Mouse (Mus musculus): Measurements from ENCODE around the gene Bud13. TPM values are rescaled to one million over a fixed set of nuclear protein-coding genes. Genes with fewer than 3 reads are reported as not detected.
"Not testable (repeated sequence)": the region's sequence is repeated elsewhere in the genome, so short reads cannot be mapped to it uniquely, and the experiment has no call there.

Bud13 gene
- polyA plus RNA-seq, 1 experiment from 2014 or later, result 13.3 TPM

DNA sequence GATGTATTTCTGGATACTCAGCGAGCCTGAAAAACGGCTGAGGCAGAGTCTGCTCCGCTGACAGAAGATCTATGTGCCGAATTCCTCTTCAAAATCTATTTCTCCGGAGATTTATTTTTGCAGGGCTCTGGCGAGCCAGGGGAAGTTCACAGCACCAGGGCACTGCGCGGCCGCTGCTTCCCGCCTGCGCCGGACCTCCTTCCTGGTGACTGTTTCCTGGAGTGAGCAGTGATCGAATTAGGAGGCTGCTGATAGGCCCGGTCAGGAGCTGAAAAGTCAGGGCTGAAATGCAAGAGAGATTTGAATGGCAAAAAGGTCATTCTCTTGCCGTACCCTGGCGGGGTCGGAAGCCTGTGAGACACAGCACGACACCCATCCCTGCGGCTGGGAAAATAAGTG, 46.4 kb downstream of the Bud13 start:
- Histone ChIP-seq H3K4me3 (ENCODE audit: low read length) (peak overlapping the region; percentile 51), H3K9me3 (replicated peaks; ENCODE audit: control insufficient read depth, low read length) (no peaks in the 10 kb centered on the region), H3K9ac (ENCODE audit: low read length) (peak overlapping the region; percentile 73), H3K4me2 (ENCODE audit: low read depth, low read length) (peak overlapping the region; percentile 87), H3K4me1 (ENCODE audit: control insufficient read depth, insufficient read depth, low read length) (peaks cover 11% of the 10 kb centered on the region), H3K27ac (ENCODE audit: low read length) (peak overlapping the region; percentile 37; the same call in 1 of the 2 replicates), H3K36me3 (ENCODE audit: control insufficient read depth, insufficient read depth) (no peaks in the 10 kb centered on the region), H3K27me3 (ENCODE audit: control insufficient read depth, insufficient read depth, low read length) (peaks cover under 1% of the 10 kb centered on the region)
- ATAC-seq (replicated peaks; ENCODE audit: extremely low read depth, insufficient read depth, low FRiP score), result peak; percentile 79
- 5% methylated on average over 19 of the region's 19 CpGs for WGBS

DNA sequence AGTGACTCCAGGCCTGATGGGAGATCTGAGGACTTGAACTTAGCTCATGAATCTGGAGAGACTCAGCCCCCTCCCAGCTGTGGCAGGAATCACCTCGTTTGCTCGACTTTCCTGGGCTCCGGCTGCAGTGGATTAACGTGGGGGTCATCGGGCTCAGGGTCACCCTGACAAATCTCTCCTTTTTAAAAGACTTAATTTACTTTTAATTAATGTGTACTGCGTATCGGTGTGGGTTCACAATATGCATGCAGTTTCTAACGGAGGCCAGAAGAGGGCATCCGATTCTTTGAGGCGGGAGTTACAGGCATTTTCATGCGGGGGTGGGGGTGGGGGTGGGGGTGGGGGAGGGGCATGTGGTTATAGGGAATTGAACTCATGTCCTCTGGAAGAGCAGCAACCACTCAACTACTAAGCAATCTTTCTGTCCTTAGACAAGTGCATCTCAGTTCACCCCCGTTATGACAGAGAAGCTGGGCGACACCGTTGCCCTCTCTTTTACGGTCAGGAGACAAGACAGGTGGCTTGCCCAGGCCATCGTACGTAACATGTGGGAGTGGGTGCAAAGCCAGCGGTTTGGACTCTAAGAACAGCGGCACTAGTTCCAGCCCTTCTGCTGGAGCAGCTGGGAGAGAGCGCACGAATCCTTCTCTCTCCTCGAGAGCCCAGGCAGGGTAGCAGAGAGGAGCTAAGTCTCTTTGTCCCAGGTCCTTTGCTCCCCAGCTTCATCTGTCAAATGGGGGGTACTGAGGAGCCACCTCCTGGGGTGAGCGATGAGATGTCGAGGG, 47.2 kb downstream of the Bud13 start:
- peak overlapping the region; percentile 51; the same call in 1 of the 2 replicates for H3K4me3 ChIP-seq (ENCODE audit: low read length)
- H3K27ac ChIP-seq (ENCODE audit: low read length), result no peak overlapping the region

DNA sequence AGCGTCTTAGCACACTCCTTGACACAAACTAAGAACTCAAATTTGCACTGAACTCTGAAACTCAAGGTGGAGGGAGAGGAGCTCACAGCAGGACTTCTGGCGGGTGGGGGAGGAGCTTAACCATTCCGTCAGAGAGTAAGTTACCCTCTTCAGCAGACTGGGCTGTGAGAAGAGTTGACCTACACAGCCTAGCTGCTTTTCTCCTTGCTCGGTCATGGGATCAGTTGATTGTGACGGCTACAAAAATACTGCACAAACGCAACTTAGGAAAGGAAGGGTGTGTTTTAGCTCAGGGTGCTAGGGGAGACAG, 47.7 kb downstream of the Bud13 start:
- Histone ChIP-seq H3K27me3 (ENCODE audit: control insufficient read depth, insufficient read depth, low read length) (peaks cover 13% of the 10 kb centered on the region), H3K27ac (ENCODE audit: low read length) (no peak overlapping the region), H3K4me2 (ENCODE audit: low read depth, low read length) (no peak overlapping the region), H3K4me1 (ENCODE audit: control insufficient read depth, insufficient read depth, low read length) (peaks cover 11% of the 10 kb centered on the region), H3K9ac (ENCODE audit: low read length) (no peak overlapping the region), H3K9me3 (replicated peaks; ENCODE audit: control insufficient read depth, low read length) (no peaks in the 10 kb centered on the region), H3K36me3 (ENCODE audit: control insufficient read depth, insufficient read depth) (no peaks in the 10 kb centered on the region), H3K4me3 (ENCODE audit: low read length) (no peak overlapping the region)
- 34% methylated on average over 6 of the region's 6 CpGs for WGBS
- no peak for ATAC-seq (replicated peaks; ENCODE audit: extremely low read depth, insufficient read depth, low FRiP score)

More for the DNA sequence above, 47.2 kb downstream of the Bud13 start:
- H3K9me3 ChIP-seq (replicated peaks; ENCODE audit: control insufficient read depth, low read length), result no peaks in the 10 kb centered on the region
- no peak for ATAC-seq (replicated peaks; ENCODE audit: extremely low read depth, insufficient read depth, low FRiP score)
- H3K36me3 ChIP-seq (ENCODE audit: control insufficient read depth, insufficient read depth), result no peaks in the 10 kb centered on the region
- H3K4me2 ChIP-seq (ENCODE audit: low read depth, low read length), result no peak overlapping the region; the same call in 1 of the 2 replicates
- peaks cover 11% of the 10 kb centered on the region for H3K4me1 ChIP-seq (ENCODE audit: control insufficient read depth, insufficient read depth, low read length)
- no peak overlapping the region for H3K9ac ChIP-seq (ENCODE audit: low read length)
- H3K27me3 ChIP-seq (ENCODE audit: control insufficient read depth, insufficient read depth, low read length), result peaks cover 8% of the 10 kb centered on the region
- WGBS, result 21% methylated on average over 24 of the region's 24 CpGs

DNA sequence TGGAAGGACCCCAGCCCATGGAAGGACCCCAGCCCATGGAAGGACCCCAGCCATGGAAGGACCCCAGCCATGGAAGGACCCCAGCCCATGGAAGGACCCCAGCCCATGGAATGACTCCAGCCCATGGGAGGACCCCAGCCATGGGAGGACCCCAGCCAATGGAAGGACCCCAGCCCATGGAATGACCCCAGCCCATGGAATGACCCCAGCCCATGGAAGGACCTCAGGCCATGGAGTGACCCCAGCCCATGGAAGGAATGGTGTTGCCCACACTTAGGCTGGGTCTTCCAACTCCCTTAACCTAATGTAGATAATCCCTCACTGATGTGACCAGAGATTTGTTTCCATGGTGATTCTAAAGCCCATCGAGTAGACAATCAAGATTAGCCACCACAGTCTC, 48.5 kb downstream of the Bud13 start:
- ATAC-seq (replicated peaks; ENCODE audit: extremely low read depth, insufficient read depth, low FRiP score), result no peak
- 74% methylated on average over 1 of the region's 1 CpGs for WGBS
- H3K27me3 ChIP-seq (ENCODE audit: control insufficient read depth, insufficient read depth, low read length), result peaks cover 13% of the 10 kb centered on the region

DNA sequence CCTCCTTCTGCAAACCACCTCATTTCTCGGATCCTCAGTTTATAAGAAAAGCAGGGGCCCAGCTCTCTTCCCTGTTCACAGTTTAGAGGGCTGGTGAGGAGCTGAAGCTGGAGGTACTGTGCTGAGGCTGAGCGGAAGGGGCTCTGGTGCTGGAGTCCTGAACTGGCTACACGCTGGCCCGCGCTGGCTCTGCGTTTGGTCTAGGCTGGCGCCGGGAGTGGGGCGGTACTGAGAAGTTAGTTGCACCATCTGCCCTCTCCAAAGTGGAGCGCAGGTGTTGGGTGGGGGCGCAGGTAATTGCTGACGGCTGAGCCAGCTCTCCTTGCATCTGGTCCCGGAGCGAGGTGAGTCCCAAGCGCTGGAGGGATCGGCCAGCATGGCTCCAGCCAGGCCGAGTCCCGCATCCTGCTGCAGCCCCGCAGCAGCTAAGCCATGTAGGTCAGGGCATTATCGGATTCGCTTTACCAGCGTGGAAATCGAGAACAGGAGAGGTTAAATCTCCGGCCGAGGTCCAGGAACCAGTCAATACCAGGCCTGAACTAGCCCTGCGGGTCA, 51.7 kb downstream of the Bud13 start:
- no peak for ATAC-seq (replicated peaks; ENCODE audit: extremely low read depth, insufficient read depth, low FRiP score)
- WGBS, result 34% methylated on average over 26 of the region's 26 CpGs
- H3K4me3 ChIP-seq (ENCODE audit: low read length), result no peak overlapping the region
- H3K27ac ChIP-seq (ENCODE audit: low read length), result no peak overlapping the region
- no peak overlapping the region for H3K9ac ChIP-seq (ENCODE audit: low read length)
- H3K4me2 ChIP-seq (ENCODE audit: low read depth, low read length), result no peak overlapping the region
- no peaks in the 10 kb centered on the region for H3K36me3 ChIP-seq (ENCODE audit: control insufficient read depth, insufficient read depth)
- peaks cover 13% of the 10 kb centered on the region for H3K27me3 ChIP-seq (ENCODE audit: control insufficient read depth, insufficient read depth, low read length)
- H3K9me3 ChIP-seq (replicated peaks; ENCODE audit: control insufficient read depth, low read length), result no peaks in the 10 kb centered on the region
- peaks cover under 1% of the 10 kb centered on the region; the same call in 1 of the 2 replicates for H3K4me1 ChIP-seq (ENCODE audit: control insufficient read depth, insufficient read depth, low read length)

More for the DNA sequence above, 48.5 kb downstream of the Bud13 start:
- Histone ChIP-seq H3K9ac (ENCODE audit: low read length) (no peak overlapping the region), H3K36me3 (ENCODE audit: control insufficient read depth, insufficient read depth) (no peaks in the 10 kb centered on the region), H3K4me1 (ENCODE audit: control insufficient read depth, insufficient read depth, low read length) (peaks cover 11% of the 10 kb centered on the region), H3K27ac (ENCODE audit: low read length) (no peak overlapping the region), H3K4me3 (ENCODE audit: low read length) (no peak overlapping the region), H3K9me3 (replicated peaks; ENCODE audit: control insufficient read depth, low read length) (no peaks in the 10 kb centered on the region), H3K4me2 (ENCODE audit: low read depth, low read length) (no peak overlapping the region)

DNA sequence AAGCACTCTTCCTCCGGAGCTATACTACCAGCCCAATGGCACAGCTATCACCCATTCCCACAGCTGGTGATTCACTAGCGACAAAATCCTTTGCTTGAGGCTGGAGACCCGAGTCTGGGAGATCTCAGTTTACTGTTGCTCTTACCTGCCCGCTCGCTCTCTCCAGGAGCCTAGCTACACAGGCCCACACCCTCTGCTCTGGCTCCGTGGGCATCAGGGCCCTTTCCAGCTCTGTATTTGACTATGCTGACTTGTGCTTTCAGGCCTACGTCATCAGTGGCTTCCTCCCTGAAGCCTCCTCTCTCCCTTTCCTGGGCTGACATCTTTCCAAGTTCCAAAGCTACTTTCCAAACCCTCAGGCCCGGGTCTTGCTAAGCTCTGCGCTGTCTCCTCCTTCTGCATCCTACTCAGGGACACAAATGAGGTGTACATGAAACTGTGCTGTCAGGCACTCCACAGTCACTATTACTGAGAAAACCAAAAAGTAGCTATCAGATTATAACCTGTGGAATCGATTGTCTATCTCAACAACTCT, 52.7 kb downstream of the Bud13 start:
- Histone ChIP-seq H3K4me2 (ENCODE audit: low read depth, low read length) (no peak overlapping the region), H3K27ac (ENCODE audit: low read length) (no peak overlapping the region), H3K4me1 (ENCODE audit: control insufficient read depth, insufficient read depth, low read length) (no peaks in the 10 kb centered on the region), H3K27me3 (ENCODE audit: control insufficient read depth, insufficient read depth, low read length) (peaks cover 13% of the 10 kb centered on the region), H3K36me3 (ENCODE audit: control insufficient read depth, insufficient read depth) (no peaks in the 10 kb centered on the region), H3K9me3 (replicated peaks; ENCODE audit: control insufficient read depth, low read length) (no peaks in the 10 kb centered on the region), H3K4me3 (ENCODE audit: low read length) (no peak overlapping the region), H3K9ac (ENCODE audit: low read length) (no peak overlapping the region)
- WGBS, result 67% methylated on average over 10 of the region's 10 CpGs
- no peak for ATAC-seq (replicated peaks; ENCODE audit: extremely low read depth, insufficient read depth, low FRiP score)

DNA sequence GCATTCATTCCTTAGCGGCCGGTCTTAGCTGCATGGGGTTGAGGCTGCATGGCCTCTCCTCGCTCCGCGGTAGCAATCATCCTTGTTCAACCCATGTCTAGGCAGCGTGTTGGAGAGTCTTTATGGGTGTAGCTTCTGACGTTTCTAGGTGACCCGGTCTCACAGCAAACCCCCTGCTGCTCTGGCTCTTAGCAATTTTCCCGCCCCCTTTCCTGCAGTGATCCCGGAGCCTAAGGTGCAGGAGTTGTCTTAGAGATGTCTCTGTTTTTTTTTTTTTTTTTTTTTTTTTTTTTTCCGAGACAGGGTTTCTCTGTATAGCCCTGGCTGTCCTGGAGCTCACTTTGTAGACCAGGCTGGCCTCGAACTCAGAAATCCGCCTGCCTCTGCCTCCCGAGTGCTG, 53.5 kb downstream of the Bud13 start:
- H3K4me1 ChIP-seq (ENCODE audit: control insufficient read depth, insufficient read depth, low read length); H3K9ac ChIP-seq (ENCODE audit: low read length); H3K36me3 ChIP-seq (ENCODE audit: control insufficient read depth, insufficient read depth); ATAC-seq (replicated peaks; ENCODE audit: extremely low read depth, insufficient read depth, low FRiP score); H3K4me2 ChIP-seq (ENCODE audit: low read depth, low read length); H3K4me3 ChIP-seq (ENCODE audit: low read length); H3K27ac ChIP-seq (ENCODE audit: low read length); H3K9me3 ChIP-seq (replicated peaks; ENCODE audit: control insufficient read depth, low read length): not testable (repeated sequence)
- peaks cover 13% of the 10 kb centered on the region for H3K27me3 ChIP-seq (ENCODE audit: control insufficient read depth, insufficient read depth, low read length)
- 71% methylated on average over 13 of the region's 14 CpGs for WGBS

DNA sequence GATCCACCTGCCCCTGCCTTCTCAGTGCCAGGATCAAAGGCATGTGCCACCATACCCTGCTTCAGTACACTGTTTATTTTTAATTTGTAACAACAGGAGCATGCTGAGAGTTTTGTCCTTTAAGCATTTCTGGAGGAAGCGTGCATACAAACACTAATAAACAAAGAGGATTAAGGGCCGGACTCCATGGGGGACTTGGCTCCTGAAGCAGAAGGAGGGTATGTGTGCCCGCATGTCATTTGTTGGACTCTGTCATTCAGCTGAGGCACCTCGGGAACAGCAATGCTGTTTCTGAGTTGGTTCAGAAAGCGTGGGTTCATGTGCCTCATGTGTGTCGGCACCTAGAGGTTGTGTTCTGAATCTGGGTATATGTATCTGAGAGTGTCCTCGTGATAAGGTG, 54.5 kb downstream of the Bud13 start:
- Histone ChIP-seq H3K27me3 (ENCODE audit: control insufficient read depth, insufficient read depth, low read length) (peaks cover 13% of the 10 kb centered on the region), H3K27ac (ENCODE audit: low read length) (no peak overlapping the region), H3K4me2 (ENCODE audit: low read depth, low read length) (no peak overlapping the region), H3K36me3 (ENCODE audit: control insufficient read depth, insufficient read depth) (no peaks in the 10 kb centered on the region), H3K4me3 (ENCODE audit: low read length) (no peak overlapping the region), H3K4me1 (ENCODE audit: control insufficient read depth, insufficient read depth, low read length) (no peaks in the 10 kb centered on the region), H3K9me3 (replicated peaks; ENCODE audit: control insufficient read depth, low read length) (no peaks in the 10 kb centered on the region), H3K9ac (ENCODE audit: low read length) (no peak overlapping the region)
- ATAC-seq (replicated peaks; ENCODE audit: extremely low read depth, insufficient read depth, low FRiP score), result no peak
- 68% methylated on average over 7 of the region's 7 CpGs for WGBS

DNA sequence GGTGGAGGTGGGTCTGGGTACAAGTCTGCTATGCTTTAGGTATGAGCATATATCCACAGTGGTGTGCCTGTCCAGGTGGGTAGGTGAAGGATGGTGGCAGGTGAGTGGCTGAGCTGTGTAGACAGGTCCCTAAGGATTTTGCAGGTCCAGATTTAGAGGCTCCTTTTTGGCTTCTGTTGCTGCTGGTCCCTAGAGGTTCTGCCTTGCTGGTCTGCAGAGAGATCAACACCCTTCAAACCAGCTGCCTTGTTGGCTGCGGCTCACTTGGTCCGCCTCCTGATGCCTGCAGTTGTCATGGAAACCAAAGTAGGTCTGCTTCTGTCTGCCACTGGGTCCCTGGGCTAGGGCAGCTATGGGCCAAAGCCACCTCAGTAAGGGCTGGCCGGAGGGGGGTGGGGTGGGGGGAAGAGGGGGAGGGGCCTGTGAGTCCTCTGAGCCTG, 55.1 kb downstream of the Bud13 start:
- Histone ChIP-seq H3K4me2 (ENCODE audit: low read depth, low read length) (no peak overlapping the region), H3K4me3 (ENCODE audit: low read length) (no peak overlapping the region), H3K9me3 (replicated peaks; ENCODE audit: control insufficient read depth, low read length) (no peaks in the 10 kb centered on the region), H3K4me1 (ENCODE audit: control insufficient read depth, insufficient read depth, low read length) (no peaks in the 10 kb centered on the region), H3K27ac (ENCODE audit: low read length) (no peak overlapping the region), H3K9ac (ENCODE audit: low read length) (no peak overlapping the region), H3K27me3 (ENCODE audit: control insufficient read depth, insufficient read depth, low read length) (peaks cover 13% of the 10 kb centered on the region), H3K36me3 (ENCODE audit: control insufficient read depth, insufficient read depth) (no peaks in the 10 kb centered on the region)
- ATAC-seq (replicated peaks; ENCODE audit: extremely low read depth, insufficient read depth, low FRiP score), result no peak
- WGBS, result 14% methylated on average over 3 of the region's 3 CpGs

Data from heart, embryonic 16.5 days (tissue).